Mouse (Mus musculus) midbrain, embryonic 15.5 days (tissue): ENCODE data around the gene Ldlrap1. TPM values are rescaled to one million over a fixed set of nuclear protein-coding genes. Genes with fewer than 3 reads are reported as not detected.

ENCODE experiments used
- polyA plus RNA-seq: library from polyadenylated mRNA; unstranded; fragments of >200 nt; fragmentation: Nextera tagmentation; extraction: Ambion mirVana; gene quantifications from 2 replicates; pipeline ENCODE4 v1.2.1, GENCODE M21; 2015

Gene Ldlrap1
- polyA plus RNA-seq, 1 experiment from 2014 or later: 2.7 TPM

Other genes starting within 250 kb of the Ldlrap1 start
- 164 and 173 TPM in 2 replicates for gene Mtfr1l, start 232.6 kb downstream of the Ldlrap1 start, polyA plus RNA-seq
- 28.3 and 35.6 TPM in 2 replicates for gene Selenon, start 215.9 kb downstream of the Ldlrap1 start, polyA plus RNA-seq
- 3.8 and 4.3 TPM in 2 replicates for gene Man1c1, start 63.7 kb downstream of the Ldlrap1 start, polyA plus RNA-seq
- 97.2 and 106 TPM in 2 replicates for gene Maco1, start 85.3 kb upstream of the Ldlrap1 start, polyA plus RNA-seq
- 0.98 and 1.1 TPM in 2 replicates for gene Rhd, start 96.5 kb upstream of the Ldlrap1 start, polyA plus RNA-seq
- 203 and 218 TPM in 2 replicates for gene Tmem50a, start 147.0 kb upstream of the Ldlrap1 start, polyA plus RNA-seq
- 559 and 566 TPM in 2 replicates for gene Rsrp1, start 155.6 kb upstream of the Ldlrap1 start, polyA plus RNA-seq
- 58.6 and 60.5 TPM in 2 replicates for gene Syf2, start 162.9 kb upstream of the Ldlrap1 start, polyA plus RNA-seq